Mouse (Mus musculus) neural tube, embryonic 15.5 days (tissue): ENCODE measurements at regions not wholly inside any gene's neighbourhood (a gene's known extent, or its start where the extent isn't known, plus 50 kb on each side); places are given as distances from the start of the nearest gene placed in this dataset.

ENCODE experiments used
- ATAC-seq: fragments of 200-750 bp; cut with Nextera tagmentation; 2 replicates; pipeline ENCODE4 v1.8.0; 2017; ENCODE audit warnings: mild to moderate bottlenecking, moderate TSS enrichment, moderate library complexity; ENCODE audit not compliant: low FRiP score
- H3K27ac ChIP-seq: fragments of 300-500 bp; sonication (generic); replicated peaks from 2 replicates; pipeline ENCODE4 v1.5.1; 2015; ENCODE audit warnings: mild to moderate bottlenecking, inconsistent platforms
- H3K27me3 ChIP-seq: fragments of 300-500 bp; sonication (generic); replicated peaks from 2 replicates; pipeline ENCODE4 v1.6.1; 2015; ENCODE audit warnings: inconsistent platforms
- H3K36me3 ChIP-seq: fragments of 300-500 bp; sonication (generic); 2 replicates; pipeline ENCODE4 v1.6.1; 2015; ENCODE audit warnings: inconsistent platforms
- H3K4me1 ChIP-seq: fragments of 300-500 bp; sonication (generic); 2 replicates; pipeline ENCODE4 v1.6.1; 2015; ENCODE audit warnings: inconsistent platforms
- H3K4me2 ChIP-seq: fragments of 300-500 bp; sonication (generic); 2 replicates; pipeline ENCODE4 v1.6.1; 2015; ENCODE audit warnings: inconsistent platforms, mild to moderate bottlenecking, moderate library complexity
- H3K4me3 ChIP-seq: fragments of 300-500 bp; sonication (generic); replicated peaks from 2 replicates; pipeline ENCODE4 v1.5.1; 2015; ENCODE audit warnings: mild to moderate bottlenecking, inconsistent platforms
- H3K9ac ChIP-seq: fragments of 300-500 bp; sonication (generic); replicated peaks from 2 replicates; pipeline ENCODE4 v1.6.1; 2015; ENCODE audit warnings: mild to moderate bottlenecking, inconsistent platforms
- H3K9me3 ChIP-seq: fragments of 300-500 bp; sonication (generic); replicated peaks from 2 replicates; pipeline ENCODE4 v1.6.1; 2016; ENCODE audit warnings: inconsistent platforms
- WGBS: fragments of 180-500 bp; shearing (Covaris S2); methylation state at CpG from one replicate; pipeline ENCODE4 v1.1.7; 2015; ENCODE audit warnings: mixed read lengths; 5-methylcytosine and 5-hydroxymethylcytosine counted together

DNA sequence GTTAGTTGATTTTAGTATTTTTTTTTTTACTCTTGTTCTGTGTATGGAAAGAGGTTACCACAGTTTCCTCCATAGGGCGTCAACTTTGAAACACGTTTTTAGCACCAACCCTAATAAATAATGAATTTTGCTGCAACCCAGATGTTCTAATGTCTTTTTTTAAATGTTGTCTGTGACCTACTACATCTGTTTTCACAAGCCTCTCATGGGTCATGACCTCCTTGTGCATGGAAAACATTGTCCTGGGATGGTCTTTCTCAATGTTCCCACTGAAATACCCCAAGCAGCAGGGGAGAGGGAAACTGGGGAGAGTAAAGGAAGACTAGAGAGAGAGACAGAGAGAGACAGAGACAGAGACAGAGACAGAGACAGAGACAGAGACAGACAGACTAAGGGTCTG, 67.2 kb upstream of the Btg1 start:
- Histone ChIP-seq H3K4me1 (no peaks in the 10 kb centered on the region), H3K27me3 (no peaks in the 10 kb centered on the region), H3K9me3 (no peaks in the 10 kb centered on the region), H3K27ac (no peak overlapping the region), H3K36me3 (no peaks in the 10 kb centered on the region), H3K4me3 (no peak overlapping the region), H3K4me2 (no peak overlapping the region), H3K9ac (no peak overlapping the region)
- 77% methylated on average over 2 of the region's 2 CpGs for WGBS
- no peak for ATAC-seq

DNA sequence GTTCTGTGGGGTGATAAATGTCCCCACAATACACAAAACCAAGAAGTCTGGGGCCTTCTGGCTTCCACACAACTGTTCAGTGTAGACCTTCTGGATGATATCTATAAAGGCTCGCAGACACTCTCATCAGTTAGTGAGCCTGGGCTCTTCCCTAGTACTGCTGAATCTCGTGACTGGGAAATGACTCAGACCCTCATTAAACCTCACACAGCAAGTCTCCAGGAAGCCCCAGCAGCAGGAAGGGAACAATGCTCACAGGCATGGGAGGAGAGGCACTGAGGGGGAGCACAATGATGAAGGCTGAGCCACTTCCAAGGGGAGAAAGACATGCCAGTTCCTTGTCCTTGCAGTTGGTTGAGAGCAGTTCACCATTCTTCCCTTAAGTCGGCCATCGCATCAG, 66.5 kb upstream of the Btg1 start:
- Histone ChIP-seq H3K9me3 (no peaks in the 10 kb centered on the region), H3K27me3 (no peaks in the 10 kb centered on the region), H3K27ac (no peak overlapping the region), H3K9ac (no peak overlapping the region), H3K36me3 (no peaks in the 10 kb centered on the region), H3K4me3 (no peak overlapping the region), H3K4me2 (no peak overlapping the region), H3K4me1 (no peaks in the 10 kb centered on the region)
- 74% methylated on average over 4 of the region's 4 CpGs for whole genome bisulfite sequencing
- no peak for ATAC-seq

DNA sequence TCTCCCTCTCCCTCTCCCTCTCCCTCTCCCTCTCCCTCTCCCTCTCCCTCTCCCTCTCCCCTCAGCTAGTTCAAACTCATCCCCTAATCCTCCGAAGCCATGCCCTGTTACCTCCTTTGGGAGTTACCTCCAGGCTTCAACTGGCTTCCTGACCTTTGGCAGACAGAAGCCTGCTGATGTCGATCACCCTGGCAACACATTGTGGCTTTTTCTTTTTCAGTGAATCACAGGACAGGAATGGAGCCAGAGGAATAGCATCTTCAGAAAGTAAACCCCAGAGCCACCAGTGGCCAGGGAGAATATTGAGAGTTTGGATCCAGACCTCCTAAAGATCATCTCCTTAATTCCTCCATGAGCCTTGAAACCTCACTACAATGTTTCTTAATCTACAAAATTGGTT, 59.5 kb upstream of the Btg1 start:
- WGBS, result 48% methylated on average over 2 of the region's 2 CpGs
- H3K4me3 ChIP-seq, result no peak overlapping the region
- no peak overlapping the region for H3K4me2 ChIP-seq
- no peaks in the 10 kb centered on the region for H3K9me3 ChIP-seq
- no peak overlapping the region for H3K27ac ChIP-seq
- ATAC-seq, result no peak
- no peaks in the 10 kb centered on the region for H3K27me3 ChIP-seq
- no peaks in the 10 kb centered on the region for H3K36me3 ChIP-seq
- H3K4me1 ChIP-seq, result no peaks in the 10 kb centered on the region
- H3K9ac ChIP-seq, result no peak overlapping the region

- no peaks in the 10 kb centered on the region for H3K27me3 ChIP-seq
- no peaks in the 10 kb centered on the region for H3K9me3 ChIP-seq
- no peak overlapping the region for H3K4me3 ChIP-seq
- no peak for ATAC-seq
- no peak overlapping the region for H3K9ac ChIP-seq
- H3K36me3 ChIP-seq, result no peaks in the 10 kb centered on the region
- H3K4me2 ChIP-seq, result no peak overlapping the region
- no peak overlapping the region for H3K27ac ChIP-seq
- no peaks in the 10 kb centered on the region for H3K4me1 ChIP-seq
These were observed 51.5 kb upstream of the Btg1 start for GRCm38 (mm10) chr10:96565343-96565742.
